ENCODE assay signal across 25 mouse cellular contexts in the genomic region with DNA sequence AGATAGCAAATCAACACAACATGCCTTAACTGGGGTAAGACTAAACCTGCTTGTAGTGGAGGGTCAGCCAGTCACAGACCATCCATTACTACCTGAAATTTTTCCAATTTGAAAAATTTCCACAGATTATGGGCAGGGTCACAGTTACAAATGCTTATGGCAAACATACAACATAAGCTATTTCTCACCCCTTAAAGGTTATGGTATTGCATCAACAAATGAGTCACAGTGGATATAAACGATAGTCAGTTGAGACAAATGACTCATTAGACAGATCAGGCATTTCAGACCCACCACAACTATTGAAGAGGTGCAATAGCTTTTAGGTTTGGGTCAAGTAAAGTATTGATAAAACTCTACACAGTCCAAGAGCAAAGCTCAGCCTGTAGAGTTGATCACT.
DNase-seq lines count a peak whose midpoint lies in the region; ATAC-seq and TF ChIP-seq lines count a peak whose summit lies in the region.
"Had no signal": no experiment of that assay in that cellular context is flagged by ENCODE, and none has a peak within 500 bp of the region (broad histone marks: within the 10 kb centered on the region; RNA-seq: fewer than 3 reads in every experiment).

No protein-coding gene starts in this region.

- H3K4me2 ChIP-seq in stomach, embryonic 14.5 days (replicated peaks; ENCODE audit: low read depth, low read length), result no peak overlapping the region
- H3K4me2 ChIP-seq in stomach, postnatal 0 days (replicated peaks; ENCODE audit: low read depth), result no peak overlapping the region
- no peak overlapping the region for H3K4me2 ChIP-seq in liver, embryonic 11.5 days
- no peak overlapping the region for H3K4me2 ChIP-seq in hindbrain, embryonic 11.5 days (replicated peaks; ENCODE audit: low read depth, low read length)
- H3K4me2 ChIP-seq: embryonic facial prominence, embryonic 12.5 days; embryonic facial prominence, embryonic 15.5 days; forebrain, embryonic 12.5 days; forebrain, embryonic 15.5 days; heart, embryonic 12.5 days; heart, embryonic 15.5 days; hindbrain, embryonic 14.5 days had no signal

- 50% methylated on average over 1 of the region's 1 CpGs for WGBS in stomach, embryonic 14.5 days
- 50% methylated on average over 1 of the region's 1 CpGs for WGBS in stomach, postnatal 0 days
- WGBS in liver, embryonic 11.5 days, result 84% methylated on average over 1 of the region's 1 CpGs
- 96% methylated on average over 1 of the region's 1 CpGs for WGBS in hindbrain, embryonic 11.5 days

- no peak for TF ChIP-seq POLR2A in embryonic fibroblast, embryonic 13.5 days (IDR thresholded peaks at IDR 0.05; ENCODE audit: low read depth, low read length)

- no peak for ATAC-seq in stomach, embryonic 14.5 days (ENCODE audit: insufficient number of reproducible peaks, insufficient read depth, low FRiP score, low read depth)
- no peak for ATAC-seq in stomach, postnatal 0 days (ENCODE audit: low FRiP score, low TSS enrichment)
- no peak for ATAC-seq in liver, embryonic 11.5 days (replicated peaks; ENCODE audit: low FRiP score)
- ATAC-seq in hindbrain, embryonic 11.5 days (ENCODE audit: low FRiP score), result no peak
- ATAC-seq: forebrain, embryonic 15.5 days; hindbrain, postnatal 0 days; inflammation-experienced regulatory T-cells, adult 6 months; Patski had no signal

- H3K9me3 ChIP-seq in stomach, embryonic 14.5 days (ENCODE audit: control insufficient read depth, low read depth, low read length), result no peaks in the 10 kb centered on the region
- H3K9me3 ChIP-seq in stomach, postnatal 0 days (ENCODE audit: control insufficient read depth, low read length), result no peaks in the 10 kb centered on the region
- no peaks in the 10 kb centered on the region for H3K9me3 ChIP-seq in liver, embryonic 11.5 days (ENCODE audit: control insufficient read depth, low read length)
- H3K9me3 ChIP-seq in hindbrain, embryonic 11.5 days (ENCODE audit: control insufficient read depth, low read length), result no peaks in the 10 kb centered on the region
- H3K9me3 ChIP-seq: embryonic facial prominence, embryonic 12.5 days; embryonic facial prominence, embryonic 15.5 days; forebrain, embryonic 12.5 days; forebrain, embryonic 15.5 days; heart, embryonic 12.5 days; heart, embryonic 15.5 days; hindbrain, embryonic 10.5 days had no signal

- H3K4me3 ChIP-seq in stomach, embryonic 14.5 days (ENCODE audit: low read depth, low read length), result no peak overlapping the region
- H3K4me3 ChIP-seq in stomach, postnatal 0 days (ENCODE audit: low read depth, low read length), result no peak overlapping the region
- H3K4me3 ChIP-seq in embryonic fibroblast, embryonic 13.5 days (ENCODE audit: insufficient read depth, low read length), result no peak overlapping the region
- H3K4me3 ChIP-seq in liver, embryonic 11.5 days (ENCODE audit: low read depth, low read length), result no peak overlapping the region
- H3K4me3 ChIP-seq in hindbrain, embryonic 11.5 days (ENCODE audit: low read depth, low read length), result no peak overlapping the region
- H3K4me3 ChIP-seq: embryonic facial prominence, embryonic 12.5 days; embryonic facial prominence, embryonic 15.5 days; erythroblast, embryonic 14.5 days; forebrain, embryonic 12.5 days; forebrain, embryonic 15.5 days; heart, embryonic 12.5 days; heart, embryonic 15.5 days; hindbrain, embryonic 10.5 days had no signal

- no peak for TF ChIP-seq CTCF in stomach, postnatal 0 days (IDR thresholded peaks at IDR 0.05; ENCODE audit: low read depth)
- no peak for TF ChIP-seq CTCF in embryonic fibroblast, embryonic 13.5 days (IDR thresholded peaks at IDR 0.05; ENCODE audit: borderline replicate concordance, insufficient read depth, low read length)

- H3K36me3 ChIP-seq in stomach, embryonic 14.5 days (ENCODE audit: control insufficient read depth, insufficient read depth, low read length), result no peaks in the 10 kb centered on the region
- H3K36me3 ChIP-seq in stomach, postnatal 0 days (ENCODE audit: control insufficient read depth, insufficient read depth, low read length), result no peaks in the 10 kb centered on the region
- H3K36me3 ChIP-seq in liver, embryonic 11.5 days (ENCODE audit: control insufficient read depth, insufficient read depth, low read length), result no peaks in the 10 kb centered on the region
- no peaks in the 10 kb centered on the region for H3K36me3 ChIP-seq in hindbrain, embryonic 11.5 days (ENCODE audit: control insufficient read depth, insufficient read depth, low read length)
- H3K36me3 ChIP-seq: embryonic facial prominence, embryonic 12.5 days; embryonic facial prominence, embryonic 15.5 days; forebrain, embryonic 12.5 days; forebrain, embryonic 15.5 days; heart, embryonic 12.5 days; heart, embryonic 15.5 days; hindbrain, embryonic 10.5 days had no signal

- no peak for TF ChIP-seq EP300 in stomach, postnatal 0 days (optimal IDR thresholded peaks at IDR 0.05)

- DNase-seq in heart, adult 11 months, result peak; percentile 55
- DNase-seq in heart, adult 18-20 months, result no peak
- DNase-seq in stomach, postnatal 0 days (ENCODE audit: low spot score), result no peak
- no peak for DNase-seq in right cerebral cortex, adult 18-20 months
- DNase-seq in liver, embryonic 11.5 days (ENCODE audit: low spot score), result no peak
- no peak for DNase-seq in hindbrain, embryonic 11.5 days (ENCODE audit: low spot score)
- DNase-seq: adrenal gland, postnatal 36 days; cerebellum, adult 18-20 months; cerebellum, adult 9-10 months; cerebellum, postnatal 14 days; gastrocnemius, postnatal 25 days had no signal

- peak overlapping the region; percentile 23; the same call in 1 of the 2 replicates for H3K27ac ChIP-seq in stomach, embryonic 14.5 days (ENCODE audit: low read length)
- H3K27ac ChIP-seq in stomach, postnatal 0 days (replicated peaks), result no peak overlapping the region
- peak overlapping the region; percentile 72 for H3K27ac ChIP-seq in embryonic fibroblast, embryonic 13.5 days (ENCODE audit: insufficient read depth, low read length)
- H3K27ac ChIP-seq in liver, embryonic 11.5 days (ENCODE audit: low read depth, low read length), result no peak overlapping the region
- H3K27ac ChIP-seq in hindbrain, embryonic 11.5 days (ENCODE audit: low read depth, low read length), result no peak overlapping the region
- H3K27ac ChIP-seq: embryonic facial prominence, embryonic 12.5 days; embryonic facial prominence, embryonic 15.5 days; forebrain, embryonic 12.5 days; forebrain, embryonic 15.5 days; heart, embryonic 15.5 days; hindbrain, embryonic 10.5 days; hindbrain, embryonic 14.5 days; hindbrain, postnatal 0 days had no signal

- peaks cover 17% of the 10 kb centered on the region for H3K4me1 ChIP-seq in stomach, embryonic 14.5 days (ENCODE audit: control insufficient read depth, insufficient read depth, low read length)
- H3K4me1 ChIP-seq in stomach, postnatal 0 days (replicated peaks; ENCODE audit: control insufficient read depth, insufficient read depth), result peaks cover 5% of the 10 kb centered on the region; the same call in 1 of the 2 replicates
- peaks cover 36% of the 10 kb centered on the region for H3K4me1 ChIP-seq in embryonic fibroblast, embryonic 13.5 days (ENCODE audit: control insufficient read depth, insufficient read depth, low read length)
- no peaks in the 10 kb centered on the region for H3K4me1 ChIP-seq in liver, embryonic 11.5 days (replicated peaks; ENCODE audit: control insufficient read depth, insufficient read depth, low read length)
- H3K4me1 ChIP-seq in hindbrain, embryonic 11.5 days (replicated peaks; ENCODE audit: control insufficient read depth, insufficient read depth, low read length), result no peaks in the 10 kb centered on the region

- no peaks in the 10 kb centered on the region for H3K27me3 ChIP-seq in stomach, embryonic 14.5 days (ENCODE audit: control insufficient read depth, insufficient read depth, low read length)
- no peaks in the 10 kb centered on the region for H3K27me3 ChIP-seq in stomach, postnatal 0 days (ENCODE audit: control insufficient read depth, insufficient read depth, low read length)
- H3K27me3 ChIP-seq in liver, embryonic 11.5 days (replicated peaks; ENCODE audit: control insufficient read depth, insufficient read depth, low read length), result no peaks in the 10 kb centered on the region
- no peaks in the 10 kb centered on the region for H3K27me3 ChIP-seq in hindbrain, embryonic 11.5 days (ENCODE audit: control insufficient read depth, insufficient read depth, low read length)
- H3K27me3 ChIP-seq: embryonic facial prominence, embryonic 12.5 days; embryonic facial prominence, embryonic 15.5 days; forebrain, embryonic 12.5 days; forebrain, embryonic 15.5 days; Patski had no signal

- no peak overlapping the region for H3K9ac ChIP-seq in stomach, embryonic 14.5 days (replicated peaks; ENCODE audit: low read depth, low read length)
- H3K9ac ChIP-seq in stomach, postnatal 0 days (ENCODE audit: low read length), result no peak overlapping the region
- H3K9ac ChIP-seq in liver, embryonic 11.5 days (ENCODE audit: low read depth, low read length), result no peak overlapping the region
- H3K9ac ChIP-seq in hindbrain, embryonic 11.5 days (ENCODE audit: low read depth, low read length), result no peak overlapping the region
- H3K9ac ChIP-seq: embryonic facial prominence, embryonic 12.5 days; embryonic facial prominence, embryonic 15.5 days; forebrain, embryonic 12.5 days; forebrain, embryonic 15.5 days; heart, embryonic 12.5 days; heart, embryonic 15.5 days; hindbrain, embryonic 14.5 days had no signal

Comparison
In these comparisons a context has a peak if more than half of its experiments do, and no peak if none do; other contexts are left out.
1. H3K27ac ChIP-seq: peak in stomach, embryonic 14.5 days (single experiment) and embryonic fibroblast, embryonic 13.5 days (single experiment); none in stomach, postnatal 0 days (single experiment), liver, embryonic 11.5 days (single experiment) and hindbrain, embryonic 11.5 days (single experiment).